Mouse (Mus musculus) CH12F3 (cell line): ENCODE measurements around the gene Rbm20.

Source experiments
- in situ Hi-C: fragments of 300-500 bp; cut with MboI; formaldehyde crosslinking; loops from 2 replicates; pipeline ENCODE4 v1.14.3; 2020; ENCODE audit warnings: low sequenced_read_pairs

Gene Rbm20

DNA sequence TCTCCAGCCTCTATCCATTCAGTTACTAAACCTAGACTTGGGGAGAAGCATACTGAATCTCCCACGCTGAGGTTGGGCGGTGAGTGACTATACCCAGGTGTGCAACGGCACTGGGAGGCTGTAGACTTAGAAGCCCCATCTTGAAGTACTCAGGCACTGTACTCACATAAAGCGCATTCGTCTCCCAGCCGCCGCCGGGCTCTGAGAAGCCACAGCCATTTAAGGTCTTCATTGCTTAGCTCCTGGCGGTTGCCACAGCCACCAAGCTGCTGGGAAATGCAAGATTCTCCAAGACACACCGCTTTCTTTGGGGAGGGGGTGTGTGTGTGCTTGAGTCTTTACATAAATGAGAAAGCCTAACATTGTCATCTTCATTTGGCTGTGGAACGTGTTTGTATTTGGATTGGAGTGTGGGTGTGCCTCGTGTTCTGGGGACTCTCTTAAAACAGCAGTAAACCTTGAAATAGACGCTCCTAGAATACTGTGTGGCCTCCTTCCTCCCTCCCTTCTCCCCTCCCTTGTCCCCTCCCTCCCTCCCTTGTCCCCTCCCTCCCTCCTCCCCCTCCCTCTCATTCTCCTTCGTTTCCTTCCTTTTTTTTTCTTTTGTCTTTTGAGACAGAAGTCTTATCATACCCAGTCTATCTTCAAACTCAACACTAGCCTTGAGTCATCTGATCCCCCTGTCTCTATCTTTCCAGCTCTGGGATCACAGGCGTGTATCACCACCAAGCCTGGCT is 131.1 kb downstream of the Rbm20 start:
- in situ Hi-C loops = no loop called here

DNA sequence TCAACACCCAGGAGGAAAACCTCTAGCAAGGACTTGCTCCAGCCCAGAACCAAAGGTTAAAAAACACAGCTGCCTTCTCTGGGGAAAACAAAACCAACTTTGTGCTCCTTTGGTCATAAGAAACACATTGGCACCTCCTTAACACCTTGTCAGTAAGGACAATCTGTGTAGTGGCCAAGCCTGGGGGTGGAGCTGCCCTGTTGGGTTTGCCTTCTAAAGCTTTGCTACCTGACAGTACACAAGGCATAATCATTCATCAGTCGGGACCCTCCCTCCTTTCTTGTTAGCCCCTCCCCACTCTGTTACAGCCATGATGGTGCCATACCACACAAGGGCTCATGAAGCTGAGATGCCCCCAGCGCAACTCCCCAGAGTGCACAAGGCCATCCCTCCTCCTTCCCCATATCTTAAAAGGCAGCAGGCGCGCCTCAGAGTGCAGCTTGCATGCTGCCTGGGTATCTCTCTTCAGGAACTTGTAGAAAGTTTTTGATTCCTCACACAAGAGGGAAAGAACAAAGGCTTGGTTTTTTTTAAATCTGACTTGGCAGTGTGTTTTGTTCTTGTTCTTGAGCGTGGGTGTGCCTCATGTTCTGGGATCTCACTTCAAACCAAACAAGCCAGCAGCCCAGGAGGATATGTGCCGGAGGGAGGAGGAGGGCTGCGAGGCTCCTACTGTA is 132.2 kb downstream of the Rbm20 start:
- in situ Hi-C loops = no loop called here

DNA sequence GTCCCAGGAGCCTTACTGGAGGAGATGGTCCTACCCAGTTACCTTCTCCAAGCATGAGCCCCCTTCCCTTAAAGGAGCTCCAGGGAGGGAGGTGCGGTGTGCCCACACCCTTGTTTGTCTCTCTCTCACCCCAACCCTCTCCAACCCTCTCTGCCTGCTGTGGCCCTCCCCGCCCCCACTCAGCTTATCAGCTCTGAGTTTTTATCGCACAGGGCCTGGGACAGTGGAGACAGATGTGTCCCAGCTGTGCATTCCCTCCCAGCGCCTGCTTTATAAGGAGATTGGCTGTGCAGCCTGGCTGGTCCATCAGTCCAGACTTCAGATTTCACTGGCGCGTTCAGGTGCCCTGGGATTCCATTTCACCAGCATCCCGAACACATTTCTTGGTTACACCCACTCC is 132.9 kb downstream of the Rbm20 start:
- in situ Hi-C loops = no loop called here

DNA sequence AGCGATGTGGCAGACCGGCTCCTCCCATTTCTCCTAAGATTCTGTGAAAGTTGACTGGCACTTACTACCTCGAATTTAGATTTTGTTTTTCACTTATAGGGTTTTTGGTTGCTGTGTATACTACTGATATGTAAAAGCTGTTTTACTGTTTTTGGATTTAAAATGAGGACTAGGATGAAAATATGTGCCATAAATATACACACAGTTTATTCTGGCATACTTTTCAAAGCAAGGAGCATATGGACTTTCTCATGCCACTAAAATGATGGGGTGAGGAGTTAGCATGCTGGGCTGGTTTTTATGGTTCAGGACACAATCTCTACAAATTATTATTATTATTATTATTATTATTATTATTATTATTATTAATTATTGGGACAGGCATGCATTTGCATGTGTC is 133.5 kb downstream of the Rbm20 start:
- in situ Hi-C loops = no loop called here

DNA sequence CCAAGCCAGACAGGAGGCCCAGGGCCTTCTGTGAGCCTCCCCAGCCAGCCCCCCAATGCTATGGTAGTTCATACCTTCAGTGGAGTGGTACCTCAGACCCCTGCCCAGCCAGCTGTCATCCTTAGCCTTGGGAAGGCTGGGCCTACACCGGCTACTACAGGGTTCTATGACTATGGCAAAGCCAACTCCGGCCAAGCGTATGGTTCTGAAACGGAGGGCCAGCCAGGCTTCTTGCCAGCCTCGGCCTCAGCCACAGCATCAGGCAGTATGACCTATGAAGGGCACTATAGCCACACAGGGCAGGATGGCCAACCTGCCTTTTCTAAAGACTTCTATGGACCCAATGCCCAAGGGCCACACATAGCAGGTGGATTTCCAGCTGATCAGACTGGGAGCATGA is 136.5 kb downstream of the Rbm20 start:
- in situ Hi-C loops = no loop called here

DNA sequence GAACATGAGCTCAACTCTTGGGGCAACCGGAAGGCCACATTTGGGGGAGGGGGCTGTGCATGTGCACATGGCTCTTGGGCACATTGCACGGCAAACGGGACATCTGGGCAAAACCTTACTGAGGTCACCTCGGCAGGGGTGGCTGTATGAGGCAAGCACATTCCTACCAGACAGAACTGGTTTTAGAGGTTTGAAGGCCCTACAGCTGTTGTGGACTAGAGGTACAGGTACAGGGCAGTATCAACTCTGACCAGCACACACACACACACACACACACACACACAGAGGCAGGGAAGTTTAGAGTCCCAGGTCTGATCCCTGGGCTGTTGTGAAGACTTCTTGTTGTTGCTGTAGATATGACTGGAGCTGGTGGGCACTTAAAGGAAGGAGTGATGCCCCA is 138.6 kb downstream of the Rbm20 start:
- in situ Hi-C loops = no loop called here

DNA sequence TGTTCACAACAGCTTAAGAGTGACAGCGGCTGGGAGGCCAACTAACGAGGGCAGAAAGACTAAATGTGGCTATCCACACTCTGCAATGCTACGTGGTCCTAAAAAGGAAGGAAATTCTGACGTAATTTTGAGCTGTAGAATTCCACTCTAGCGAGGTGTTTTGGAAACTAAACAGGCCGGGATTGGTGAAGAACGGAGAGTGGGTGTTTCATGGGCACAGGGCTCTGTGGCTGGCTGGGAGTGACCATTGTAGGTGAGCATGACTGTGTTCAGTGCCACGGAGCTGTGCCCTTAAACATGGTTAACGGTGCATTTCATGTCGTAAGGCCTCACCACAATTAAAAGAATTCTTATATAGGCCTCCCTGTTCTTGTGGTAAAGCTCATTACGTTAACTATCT is 139.1 kb downstream of the Rbm20 start:
- in situ Hi-C loops = no loop called here

DNA sequence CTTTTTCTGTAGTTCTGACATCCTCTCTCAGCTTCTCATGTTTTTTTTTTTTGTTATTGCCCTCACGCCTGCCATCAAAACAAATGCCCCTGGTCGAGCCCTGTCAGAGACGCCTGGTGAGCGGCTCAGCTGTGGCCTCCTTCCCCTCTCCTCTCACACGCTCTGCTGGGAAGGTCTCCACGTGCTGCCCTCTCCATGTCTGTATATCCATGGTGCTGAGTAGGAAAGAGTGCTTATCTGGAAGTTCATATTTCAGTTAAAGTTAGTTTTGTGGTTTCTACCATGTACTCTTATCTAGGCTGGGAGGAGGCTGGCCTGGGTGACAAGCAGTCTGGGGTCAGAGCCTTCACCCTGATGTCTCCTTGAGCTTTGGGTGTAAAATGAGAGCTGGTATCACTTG is 142.2 kb downstream of the Rbm20 start:
- in situ Hi-C loops = no loop called here

DNA sequence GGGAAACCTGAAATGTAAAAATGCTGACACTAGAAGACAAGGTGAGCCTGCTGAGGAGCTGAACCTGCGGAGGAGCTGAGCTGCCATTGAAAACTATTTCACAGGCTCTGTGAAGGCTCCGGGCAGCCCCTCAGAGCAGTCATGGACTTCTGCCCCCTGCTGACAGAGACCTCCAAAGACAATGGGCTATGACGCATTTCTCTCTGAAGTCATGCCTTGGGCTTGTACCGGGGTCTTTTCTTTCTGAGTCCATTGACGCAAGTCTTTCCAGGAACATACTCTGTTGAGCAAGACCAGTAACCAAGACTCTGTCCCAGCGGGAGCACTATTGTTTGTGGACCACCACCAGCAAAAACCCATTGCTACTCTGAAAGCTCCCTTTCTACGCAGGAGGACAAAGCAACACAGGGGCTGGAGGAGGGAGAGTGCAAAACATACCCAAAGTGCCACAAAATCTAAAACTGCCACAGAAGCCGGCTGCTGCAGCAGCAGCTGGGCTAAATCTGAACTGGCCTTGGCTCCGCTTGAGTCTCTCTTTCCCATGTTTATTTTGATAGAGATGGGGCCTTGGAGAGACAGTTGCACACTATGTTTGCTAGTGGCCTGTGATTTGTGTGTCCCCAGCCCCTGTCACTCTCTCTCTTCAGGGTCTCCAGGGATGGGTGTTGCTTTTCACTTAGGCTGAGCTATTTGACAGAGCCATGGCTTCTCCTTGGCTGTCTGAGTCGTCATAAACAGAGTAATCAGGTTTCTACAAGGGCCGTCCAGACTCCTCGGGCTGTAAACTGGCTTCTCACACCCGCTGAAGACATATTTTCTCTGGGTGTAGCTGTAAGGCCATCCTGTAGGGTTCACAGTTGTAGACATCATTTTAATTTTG is 144.4 kb downstream of the Rbm20 start:
- in situ Hi-C loops = no loop called here

DNA sequence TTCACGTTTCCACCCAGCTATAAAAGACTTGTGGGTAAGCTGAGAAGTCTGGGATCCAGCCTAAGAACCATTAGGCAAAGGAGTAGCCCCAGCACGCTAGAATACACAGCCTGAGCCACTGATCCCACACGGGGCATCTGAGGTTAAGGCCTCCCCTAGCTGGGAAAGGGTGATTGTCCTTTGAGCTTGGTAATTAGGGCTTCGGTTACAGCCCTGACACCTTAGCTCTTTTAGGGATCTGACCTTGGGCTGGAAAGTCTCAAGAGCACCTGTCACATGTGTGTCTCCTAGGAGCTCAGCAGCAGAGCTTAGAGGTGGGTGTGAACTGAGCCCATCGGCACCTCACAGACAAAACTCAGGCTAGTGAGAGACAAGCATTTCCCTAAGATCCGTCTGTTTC is 146.7 kb downstream of the Rbm20 start:
- in situ Hi-C loops = no loop called here

DNA sequence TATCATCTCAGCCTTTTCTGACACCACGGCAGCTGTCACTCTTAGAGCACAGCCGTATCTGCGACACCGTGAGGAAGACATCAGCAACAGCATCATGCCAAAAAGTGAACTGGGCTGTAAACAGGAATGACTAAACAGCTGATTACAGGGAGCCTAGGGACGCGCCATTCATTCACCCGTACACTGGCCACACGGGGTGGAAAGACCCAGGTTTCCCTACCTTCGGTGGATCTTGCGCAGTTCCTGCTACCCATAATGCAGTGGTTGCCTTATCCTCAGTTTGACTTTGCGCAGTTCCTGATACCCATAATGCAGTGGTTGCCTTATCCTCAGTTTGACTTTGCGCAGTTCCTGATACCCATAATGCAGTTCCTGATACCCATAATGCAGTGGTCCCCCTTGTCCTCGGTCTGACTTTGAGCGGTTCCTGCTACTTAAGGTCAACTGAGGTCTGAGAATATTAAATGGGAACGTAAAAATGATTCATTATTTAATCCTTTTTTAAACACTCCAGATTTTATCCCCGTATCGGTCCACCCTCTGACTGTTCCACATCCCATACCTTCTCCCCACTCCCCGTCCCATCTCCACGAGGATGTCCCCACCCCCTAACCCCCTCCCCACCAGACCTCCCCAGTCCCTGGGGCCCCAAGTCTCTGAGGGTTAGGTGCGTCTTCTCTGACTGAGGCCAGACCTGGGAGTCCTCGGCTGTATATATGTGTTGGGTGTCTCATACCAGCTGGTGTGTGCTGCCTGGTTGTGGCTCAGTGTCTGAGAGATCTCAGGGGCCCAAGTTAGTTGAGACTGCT is 148.0 kb downstream of the Rbm20 start:
- in situ Hi-C loops = no loop called here

DNA sequence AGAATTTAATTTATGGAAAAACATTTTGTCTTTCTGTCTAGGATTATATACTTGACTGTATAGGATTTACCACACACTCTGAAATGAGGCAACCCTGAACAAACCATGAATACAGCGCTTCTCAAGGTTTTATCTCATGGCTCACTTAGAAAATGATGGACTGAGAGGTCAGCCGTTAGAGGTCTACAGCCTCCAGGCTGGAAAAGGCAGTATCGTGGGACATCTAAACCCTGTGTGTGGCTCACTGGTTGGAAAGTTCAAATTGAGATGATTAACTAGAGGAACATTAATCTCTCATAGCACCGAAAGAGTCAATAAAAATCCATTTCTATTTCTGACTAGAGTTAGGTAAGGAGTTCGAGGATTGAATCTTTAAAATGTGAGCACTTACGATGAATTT is 152.9 kb downstream of the Rbm20 start:
- in situ Hi-C loops = no loop called here

DNA sequence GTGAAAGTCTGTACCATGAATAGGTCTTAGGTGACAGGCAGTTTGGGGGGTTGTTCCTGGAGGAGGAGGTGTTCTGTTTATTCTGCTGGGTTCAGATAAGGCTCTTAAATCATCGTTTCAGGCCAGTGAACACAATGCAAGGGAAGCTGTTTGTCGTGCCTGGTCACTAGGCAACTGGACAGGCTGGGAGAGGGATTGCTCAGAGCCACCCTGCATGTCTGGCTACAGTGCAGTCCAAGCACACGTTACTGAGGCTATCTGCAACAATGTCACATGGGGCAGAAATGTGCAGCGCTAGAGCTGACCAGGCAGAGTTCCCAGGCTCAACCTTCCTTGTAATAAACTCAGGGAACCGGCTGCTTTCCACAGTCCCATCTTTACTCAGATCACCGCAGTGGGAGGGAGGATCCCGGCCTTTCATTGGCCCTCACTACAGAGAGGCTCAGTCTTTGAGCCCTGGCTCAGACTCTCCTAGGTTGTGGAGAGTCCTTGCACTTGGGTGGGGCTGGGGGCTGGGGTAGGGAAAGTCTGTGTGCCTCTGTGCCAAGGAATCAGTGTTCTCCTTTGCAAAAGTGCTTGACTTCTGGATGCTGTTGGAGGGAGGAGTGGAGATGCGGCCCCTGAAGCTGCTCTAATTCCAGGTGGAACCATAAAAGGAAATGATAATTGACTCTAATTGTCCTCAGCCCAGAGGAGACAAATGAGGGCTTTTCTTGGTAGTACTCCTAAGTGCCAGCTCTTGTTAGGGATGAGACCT is 153.5 kb downstream of the Rbm20 start:
- in situ Hi-C loops = no loop called here

DNA sequence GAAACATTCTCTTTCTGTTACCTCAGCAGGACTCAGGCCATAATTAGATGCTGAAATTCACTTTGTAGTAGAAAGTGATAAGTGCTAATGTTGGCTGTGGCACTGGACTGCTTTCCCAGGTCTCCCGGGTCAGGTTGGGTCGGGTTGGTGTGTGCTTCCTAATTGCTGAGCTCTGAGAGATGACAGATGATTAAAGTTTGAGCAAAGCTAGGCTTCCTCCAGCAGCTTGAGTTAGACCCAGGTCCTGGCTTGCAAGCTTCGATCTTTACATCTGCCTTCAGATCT is 154.0 kb downstream of the Rbm20 start:
- in situ Hi-C loops = no loop called here

DNA sequence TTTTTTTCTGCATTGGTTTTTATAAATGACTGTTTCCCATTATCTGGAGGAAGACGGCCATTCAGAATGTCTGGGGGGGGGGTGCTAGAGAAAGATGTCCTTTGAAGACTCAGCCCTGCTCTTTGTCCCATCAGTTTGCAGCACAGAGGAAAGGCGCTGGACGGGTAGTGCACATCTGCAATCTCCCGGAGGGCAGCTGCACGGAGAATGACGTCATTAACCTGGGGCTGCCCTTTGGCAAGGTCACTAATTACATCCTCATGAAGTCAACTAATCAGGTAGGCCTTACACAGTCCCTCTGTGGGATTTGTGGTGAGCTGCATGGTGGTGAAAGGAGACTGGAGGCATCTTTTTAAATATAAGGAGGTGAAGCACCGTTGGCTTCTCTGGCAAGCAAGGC is 155.4 kb downstream of the Rbm20 start:
- in situ Hi-C loops = no loop called here

DNA sequence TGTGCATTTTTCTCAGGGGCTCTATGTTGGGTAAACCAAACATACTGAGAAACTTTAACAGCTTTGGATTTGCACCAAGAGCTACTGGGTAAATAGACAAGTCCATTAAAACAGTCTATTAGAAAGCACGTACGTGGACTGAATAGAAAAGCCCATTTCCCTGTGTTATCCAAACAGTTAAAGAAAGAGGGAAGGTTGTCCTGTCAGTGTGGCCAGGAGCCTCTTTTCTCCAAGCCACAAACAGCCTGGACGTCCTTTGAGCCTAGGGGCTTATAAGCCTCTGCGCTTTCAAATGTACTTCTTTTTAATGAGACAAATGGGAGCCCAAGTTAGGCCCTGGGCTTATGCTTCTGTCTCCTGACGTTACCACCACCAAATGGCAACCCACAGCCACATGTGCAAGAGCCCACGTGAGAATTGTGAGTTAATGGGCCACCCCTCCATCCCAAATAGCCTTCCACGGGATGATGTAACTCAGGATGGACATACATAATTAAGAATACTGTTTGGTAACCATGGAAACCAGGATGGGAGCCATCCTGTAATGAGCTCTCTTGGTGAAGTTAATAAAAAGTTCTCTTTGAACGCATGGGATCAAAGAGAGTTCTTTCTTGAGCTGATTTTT is 156.8 kb downstream of the Rbm20 start:
- in situ Hi-C loops = no loop called here

DNA sequence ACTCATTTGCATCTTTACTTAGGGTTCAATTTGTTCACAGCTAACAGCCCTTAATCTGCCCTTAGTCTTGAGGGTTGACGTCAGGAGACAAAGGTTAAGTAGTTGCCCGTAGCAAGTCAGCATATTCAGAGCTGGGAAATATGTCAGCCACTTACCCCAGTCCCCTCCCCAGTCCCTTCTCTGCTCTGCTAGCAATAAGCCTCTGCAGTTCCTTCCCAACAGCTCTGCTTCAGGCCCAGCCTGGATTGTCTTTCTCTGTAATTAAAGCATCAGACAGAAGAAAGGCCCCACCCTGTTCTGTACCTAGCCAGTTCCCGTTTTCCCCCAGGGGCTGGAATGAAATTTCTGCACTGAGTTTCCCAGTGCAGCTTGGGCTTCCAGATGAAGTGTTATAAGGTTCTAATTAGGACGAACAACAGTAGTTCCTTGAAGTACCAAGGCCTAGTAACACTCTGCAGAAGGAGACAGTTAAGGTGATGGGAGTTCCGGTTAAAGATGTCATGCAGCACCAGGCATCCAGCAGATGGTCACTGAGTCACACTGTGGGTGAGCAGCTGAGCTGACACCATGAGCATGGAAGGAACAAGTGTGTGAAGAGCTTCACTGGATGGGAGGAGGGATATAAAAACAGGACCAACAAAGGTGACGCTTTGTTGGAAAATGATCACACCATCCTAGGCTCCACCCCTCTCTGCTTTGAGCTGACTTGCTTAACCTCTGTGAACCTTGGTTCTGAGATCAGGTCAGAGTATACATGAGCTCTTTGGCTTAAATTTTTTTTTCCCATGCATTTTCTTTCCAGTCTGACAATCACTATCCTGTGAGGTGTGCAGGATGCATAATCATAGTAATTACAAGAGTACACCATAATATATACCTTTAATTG is 159.7 kb downstream of the Rbm20 start:
- in situ Hi-C loops = no loop called here

DNA sequence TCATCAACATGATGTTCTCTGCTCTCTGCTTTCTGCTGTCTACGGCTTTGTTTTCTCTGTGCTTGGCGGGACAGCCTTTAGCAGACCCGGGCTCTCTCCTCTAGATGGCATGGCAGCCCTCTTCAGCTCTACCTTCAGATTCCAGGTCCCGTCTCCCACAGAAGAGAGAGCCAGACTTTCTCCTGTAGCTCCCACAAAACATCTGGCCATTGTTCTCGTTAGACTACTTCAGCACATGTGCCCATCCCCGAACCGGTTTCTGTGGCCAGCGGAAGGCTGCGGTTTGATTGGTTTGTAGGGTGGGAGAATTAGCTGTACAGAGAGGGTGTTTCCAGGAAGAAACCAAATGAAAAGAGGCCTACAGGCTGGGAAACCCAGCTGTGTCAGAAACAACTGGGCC is 161.7 kb downstream of the Rbm20 start:
- in situ Hi-C loops = no loop called here

DNA sequence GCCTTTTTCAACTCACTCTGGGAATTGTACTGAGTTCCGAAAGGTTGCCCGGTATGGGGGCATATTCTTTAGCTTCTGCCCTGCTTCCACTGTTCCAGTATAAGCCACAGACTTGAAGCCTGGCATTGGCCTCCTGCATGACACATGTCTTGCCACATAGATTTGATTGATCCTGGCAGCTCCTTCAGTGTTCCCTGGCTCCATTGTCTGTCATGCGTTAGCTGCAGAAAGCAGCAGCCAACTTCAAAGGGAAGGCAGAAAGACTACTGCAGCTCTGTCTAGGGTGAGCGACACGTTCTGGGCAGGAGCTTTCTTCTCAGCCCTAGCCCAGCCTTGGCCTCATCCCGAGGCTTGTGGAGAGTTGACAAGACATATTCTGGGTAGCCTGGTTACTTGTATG is 162.7 kb downstream of the Rbm20 start:
- in situ Hi-C loops = no loop called here
